Mouse (Mus musculus): ENCODE data around the gene Rnf19b.

GRCm38 (mm10) chr4:129134799-129135585, 76.9 kb downstream of the Rnf19b start:
- TF ChIP-seq TAL1 (IDR thresholded peaks at IDR 0.05; ENCODE audit: low read length) = no peak
- TF ChIP-seq GATA1 (IDR thresholded peaks at IDR 0.05; ENCODE audit: low read length) = no peak

All from erythroblast, embryonic 14.5 days (primary cell).